Mouse (Mus musculus) limb, embryonic 12.5 days (tissue): ENCODE measurements at regions not wholly inside any gene's neighbourhood (a gene's known extent, or its start where the extent isn't known, plus 50 kb on each side); places are given as distances from the start of the nearest gene placed in this dataset.
"Not testable (repeated sequence)": the region's sequence is repeated elsewhere in the genome, so short reads cannot be mapped to it uniquely, and the experiment has no call there.

Experiments used
- ATAC-seq: fragments of 200-750 bp; cut with Nextera tagmentation; 2 replicates; pipeline ENCODE4 v1.8.0; 2017; ENCODE audit warnings: low read depth, moderate TSS enrichment; ENCODE audit not compliant: insufficient number of reproducible peaks, insufficient read depth, low FRiP score, low TSS enrichment
- H3K27ac ChIP-seq: fragments of 300-500 bp; sonication (generic); 2 replicates; pipeline ENCODE4 v1.5.1; 2016; ENCODE audit warnings: mild to moderate bottlenecking, moderate library complexity
- H3K27me3 ChIP-seq: fragments of 300-500 bp; sonication (generic); 2 replicates; pipeline ENCODE4 v1.6.1; 2016; ENCODE audit warnings: mild to moderate bottlenecking, moderate library complexity
- H3K36me3 ChIP-seq: fragments of 300-500 bp; sonication (generic); 2 replicates; pipeline ENCODE4 v1.6.1; 2016; ENCODE audit warnings: mild to moderate bottlenecking, moderate library complexity
- H3K4me1 ChIP-seq: fragments of 300-500 bp; sonication (generic); replicated peaks from 2 replicates; pipeline ENCODE4 v1.6.1; 2016
- H3K4me2 ChIP-seq: fragments of 300-500 bp; sonication (generic); 2 replicates; pipeline ENCODE4 v1.6.1; 2016; ENCODE audit warnings: mild to moderate bottlenecking, moderate library complexity
- H3K4me3 ChIP-seq: fragments of 300-500 bp; sonication (generic); replicated peaks from 2 replicates; pipeline ENCODE4 v1.5.1; 2016; ENCODE audit warnings: mild to moderate bottlenecking
- H3K9ac ChIP-seq: fragments of 300-500 bp; sonication (generic); replicated peaks from 2 replicates; pipeline ENCODE4 v1.6.1; 2016; ENCODE audit warnings: mild to moderate bottlenecking, moderate library complexity
- H3K9me3 ChIP-seq: fragments of 300-500 bp; sonication (generic); 2 replicates; pipeline ENCODE4 v1.6.1; 2016; ENCODE audit warnings: mild to moderate bottlenecking, moderate library complexity
- WGBS: fragments of 180-500 bp; shearing (Covaris S2); methylation state at CpG from one replicate; pipeline ENCODE4 v1.1.7; 2016; 5-methylcytosine and 5-hydroxymethylcytosine counted together

- Histone ChIP-seq H3K4me3 (no peak overlapping the region), H3K36me3 (no peaks in the 10 kb centered on the region), H3K9me3 (0 out of 2 replicates have a peak, but pooled peaks cover 3% of the 10 kb centered on the region), H3K27me3 (no peaks in the 10 kb centered on the region), H3K9ac (no peak overlapping the region), H3K4me2 (no peak overlapping the region), H3K27ac (no peak overlapping the region), H3K4me1 (no peaks in the 10 kb centered on the region)
- WGBS: 74% methylated on average over 4 of the region's 4 CpGs
- ATAC-seq: no peak
These were observed 300.3 kb upstream of the Slc39a10 start for GRCm38 (mm10) chr1:47193001-47193400.

- Histone ChIP-seq H3K4me1 (peaks cover 6% of the 10 kb centered on the region; the same call in 1 of the 2 replicates), H3K4me3 (no peak overlapping the region), H3K27ac (peak overlapping the region; percentile 50; the same call in 1 of the 2 replicates), H3K9me3 (no peaks in the 10 kb centered on the region), H3K36me3 (no peaks in the 10 kb centered on the region), H3K27me3 (no peaks in the 10 kb centered on the region), H3K9ac (no peak overlapping the region), H3K4me2 (no peak overlapping the region)
- ATAC-seq: peak; percentile 91
- 25% methylated on average over 3 of the region's 3 CpGs for WGBS
These were observed 271.8 kb upstream of the Slc39a10 start for GRCm38 (mm10) chr1:47164417-47164816.

GRCm38 (mm10) chr1:47163808-47164410, 271.3 kb upstream of the Slc39a10 start:
- no peaks in the 10 kb centered on the region for H3K36me3 ChIP-seq
- H3K4me3 ChIP-seq: no peak overlapping the region
- peaks cover 6% of the 10 kb centered on the region; the same call in 1 of the 2 replicates for H3K4me1 ChIP-seq
- WGBS: 56% methylated on average over 1 of the region's 1 CpGs
- H3K27me3 ChIP-seq: no peaks in the 10 kb centered on the region
- H3K4me2 ChIP-seq: no peak overlapping the region
- peak overlapping the region; percentile 69 for H3K27ac ChIP-seq
- peak; percentile 89 for ATAC-seq
- H3K9me3 ChIP-seq: no peaks in the 10 kb centered on the region
- H3K9ac ChIP-seq: no peak overlapping the region; the same call in 1 of the 2 replicates

- H3K4me2 ChIP-seq, H3K9ac ChIP-seq, H3K4me3 ChIP-seq, H3K9me3 ChIP-seq, H3K4me1 ChIP-seq, H3K27ac ChIP-seq, ATAC-seq, H3K36me3 ChIP-seq, H3K27me3 ChIP-seq: not testable (repeated sequence)
These were observed 237.4 kb upstream of the Slc39a10 start for GRCm38 (mm10) chr1:47130031-47130430.

- H3K4me1 ChIP-seq: no peaks in the 10 kb centered on the region
- no peaks in the 10 kb centered on the region for H3K36me3 ChIP-seq
- 97% methylated on average over 1 of the region's 1 CpGs for WGBS
These were observed 227.0 kb upstream of the Slc39a10 start for GRCm38 (mm10) chr1:47119636-47120035.

GRCm38 (mm10) chr1:47116681-47117080, 224.0 kb upstream of the Slc39a10 start:
- H3K9me3 ChIP-seq, H3K4me1 ChIP-seq, H3K4me3 ChIP-seq, H3K36me3 ChIP-seq, ATAC-seq, H3K27ac ChIP-seq, H3K4me2 ChIP-seq, H3K27me3 ChIP-seq, H3K9ac ChIP-seq: not testable (repeated sequence)
- 90% methylated on average over 4 of the region's 4 CpGs for WGBS

More at GRCm38 (mm10) chr1:47119636-47120035, 227.0 kb upstream of the Slc39a10 start:
- H3K4me2 ChIP-seq: no peak overlapping the region
- ATAC-seq: no peak
- no peak overlapping the region for H3K9ac ChIP-seq
- H3K27me3 ChIP-seq: no peaks in the 10 kb centered on the region
- H3K9me3 ChIP-seq: no peaks in the 10 kb centered on the region
- no peak overlapping the region for H3K4me3 ChIP-seq
- no peak overlapping the region for H3K27ac ChIP-seq

- Histone ChIP-seq H3K9me3 (no peaks in the 10 kb centered on the region), H3K4me3 (no peak overlapping the region), H3K36me3 (no peaks in the 10 kb centered on the region), H3K4me1 (no peaks in the 10 kb centered on the region), H3K27me3 (no peaks in the 10 kb centered on the region), H3K27ac (no peak overlapping the region), H3K4me2 (no peak overlapping the region), H3K9ac (no peak overlapping the region)
- 88% methylated on average over 1 of the region's 1 CpGs for WGBS
- no peak for ATAC-seq
These were observed 219.8 kb upstream of the Slc39a10 start for GRCm38 (mm10) chr1:47112494-47112893.

GRCm38 (mm10) chr1:47104055-47104454, 211.4 kb upstream of the Slc39a10 start:
- Histone ChIP-seq H3K9me3 (no peaks in the 10 kb centered on the region), H3K36me3 (no peaks in the 10 kb centered on the region), H3K4me1 (no peaks in the 10 kb centered on the region), H3K27me3 (no peaks in the 10 kb centered on the region), H3K4me3 (no peak overlapping the region), H3K27ac (no peak overlapping the region), H3K4me2 (no peak overlapping the region), H3K9ac (no peak overlapping the region)
- no peak for ATAC-seq
- 51% methylated on average over 4 of the region's 4 CpGs for WGBS

- WGBS: 56% methylated on average over 6 of the region's 6 CpGs
- Histone ChIP-seq H3K4me1 (no peaks in the 10 kb centered on the region), H3K9me3 (no peaks in the 10 kb centered on the region), H3K27me3 (no peaks in the 10 kb centered on the region), H3K4me2 (no peak overlapping the region), H3K27ac (no peak overlapping the region), H3K36me3 (no peaks in the 10 kb centered on the region), H3K9ac (no peak overlapping the region), H3K4me3 (no peak overlapping the region)
- ATAC-seq: no peak
These were observed 210.8 kb upstream of the Slc39a10 start for GRCm38 (mm10) chr1:47103321-47103988.

- Histone ChIP-seq H3K36me3 (no peaks in the 10 kb centered on the region), H3K9ac (no peak overlapping the region), H3K9me3 (no peaks in the 10 kb centered on the region), H3K27me3 (no peaks in the 10 kb centered on the region), H3K4me3 (no peak overlapping the region), H3K4me1 (no peaks in the 10 kb centered on the region), H3K27ac (no peak overlapping the region), H3K4me2 (no peak overlapping the region)
- 70% methylated on average over 7 of the region's 7 CpGs for WGBS
- no peak for ATAC-seq
These were observed 204.7 kb upstream of the Slc39a10 start for GRCm38 (mm10) chr1:47097084-47097996.

- ATAC-seq: no peak
- 44% methylated on average over 3 of the region's 3 CpGs for WGBS
- 0 out of 2 replicates have a peak, but pooled peaks cover 2% of the 10 kb centered on the region for H3K9me3 ChIP-seq
- no peak overlapping the region for H3K27ac ChIP-seq
- H3K36me3 ChIP-seq: no peaks in the 10 kb centered on the region
- H3K4me2 ChIP-seq: no peak overlapping the region
- no peaks in the 10 kb centered on the region for H3K27me3 ChIP-seq
- H3K9ac ChIP-seq: no peak overlapping the region
- H3K4me1 ChIP-seq: no peaks in the 10 kb centered on the region
- no peak overlapping the region for H3K4me3 ChIP-seq
These were observed 201.8 kb upstream of the Slc39a10 start for GRCm38 (mm10) chr1:47094498-47094897.
